Mouse (Mus musculus) E14TG2a.4 (cell line): ENCODE data around the gene Srp68.

Source experiments
- CTCF ChIP-seq: conservative IDR thresholded peaks from 2 replicates; pipeline ENCODE4 v1.5.1; 2014; ENCODE audit warnings: low read length
- NANOG ChIP-seq: IDR thresholded peaks from 2 replicates; pipeline ENCODE4 v1.6.1; 2014; ENCODE audit warnings: borderline replicate concordance, low read length, mixed read lengths
- POU5F1 ChIP-seq: IDR thresholded peaks from 2 replicates; pipeline ENCODE4 v1.6.1; 2014; ENCODE audit warnings: low read length, borderline replicate concordance

DNA sequence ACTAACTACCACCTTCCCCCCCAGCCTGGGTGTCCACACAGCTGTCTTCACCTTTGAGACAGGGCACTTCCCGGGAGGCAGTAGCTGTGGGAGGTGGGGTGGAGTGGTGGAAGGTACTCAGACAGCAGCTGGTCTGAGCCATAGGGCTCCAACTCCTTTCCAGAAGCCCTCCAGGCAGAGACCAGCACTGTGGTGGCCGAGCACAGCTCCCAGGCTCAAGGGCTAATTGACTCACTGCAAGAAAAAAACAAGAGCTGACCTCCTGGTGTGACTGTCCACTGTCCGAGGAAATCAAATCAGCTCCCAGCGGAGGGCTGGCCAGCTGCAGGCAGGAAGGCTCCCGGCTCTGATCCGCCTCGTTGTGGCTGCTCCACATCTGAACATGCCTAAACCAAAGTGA is 34.2 kb downstream of the Srp68 start:
- no peak for TF ChIP-seq CTCF
- no peak for TF ChIP-seq NANOG
- no peak for TF ChIP-seq POU5F1
